Mouse (Mus musculus) midbrain, embryonic 11.5 days (tissue): ENCODE results near the gene Eftud2. TPM values are rescaled to one million over a fixed set of nuclear protein-coding genes. Genes with fewer than 3 reads are reported as not detected.

Experiments used
- ATAC-seq: fragments of 200-750 bp; cut with Nextera tagmentation; 2 replicates; pipeline ENCODE4 v1.8.0; 2017; ENCODE audit warnings: moderate TSS enrichment, moderate library complexity; ENCODE audit not compliant: low FRiP score
- DNase-seq: peaks from one replicate; pipeline ENCODE4 v3.0.0; 2015; ENCODE audit warnings: low spot score; ENCODE audit errors: missing footprints
- H3K27ac ChIP-seq: fragments of 300-500 bp; sonication (generic); 2 replicates; pipeline ENCODE4 v1.5.1; 2014; ENCODE audit warnings: low read depth, low read length
- H3K27me3 ChIP-seq: fragments of 300-500 bp; sonication (generic); 2 replicates; pipeline ENCODE4 v1.6.1; 2014; ENCODE audit warnings: mild to moderate bottlenecking, low read length, moderate library complexity, mixed read lengths; ENCODE audit not compliant: control insufficient read depth, insufficient read depth
- H3K36me3 ChIP-seq: fragments of 300-500 bp; sonication (generic); 2 replicates; pipeline ENCODE4 v1.6.1; 2014; ENCODE audit warnings: mild to moderate bottlenecking, low read length, moderate library complexity, mixed read lengths; ENCODE audit not compliant: control insufficient read depth, insufficient read depth
- H3K4me1 ChIP-seq: fragments of 300-500 bp; sonication (generic); 2 replicates; pipeline ENCODE4 v1.6.1; 2014; ENCODE audit warnings: low read length; ENCODE audit not compliant: control insufficient read depth, insufficient read depth
- H3K4me2 ChIP-seq: fragments of 300-500 bp; sonication (generic); 2 replicates; pipeline ENCODE4 v1.6.1; 2014; ENCODE audit warnings: mild to moderate bottlenecking, moderate library complexity
- H3K4me3 ChIP-seq: fragments of 300-500 bp; sonication (generic); 2 replicates; pipeline ENCODE4 v1.5.1; 2014; ENCODE audit warnings: low read depth, low read length
- H3K9ac ChIP-seq: fragments of 300-500 bp; sonication (generic); 2 replicates; pipeline ENCODE4 v1.6.1; 2014; ENCODE audit warnings: low read length
- H3K9me3 ChIP-seq: fragments of 300-500 bp; sonication (generic); 2 replicates; pipeline ENCODE4 v1.6.1; 2016; ENCODE audit warnings: low read length; ENCODE audit not compliant: control insufficient read depth
- WGBS: fragments of 180-500 bp; shearing (Covaris S2); extraction: QIAGEN DNeasy Blood & Tissue Kit; methylation state at CpG from one replicate; pipeline ENCODE4 v1.1.7; 2014; 5-methylcytosine and 5-hydroxymethylcytosine counted together
- polyA plus RNA-seq: library from polyadenylated mRNA; unstranded; fragments of >200 nt; fragmentation: Nextera tagmentation; extraction: Ambion mirVana; gene quantifications from 2 replicates; pipeline ENCODE4 v1.2.1, GENCODE M21; 2014

Eftud2 gene
- polyA plus RNA-seq, 1 experiment from 2014 or later, result 252 TPM

DNA sequence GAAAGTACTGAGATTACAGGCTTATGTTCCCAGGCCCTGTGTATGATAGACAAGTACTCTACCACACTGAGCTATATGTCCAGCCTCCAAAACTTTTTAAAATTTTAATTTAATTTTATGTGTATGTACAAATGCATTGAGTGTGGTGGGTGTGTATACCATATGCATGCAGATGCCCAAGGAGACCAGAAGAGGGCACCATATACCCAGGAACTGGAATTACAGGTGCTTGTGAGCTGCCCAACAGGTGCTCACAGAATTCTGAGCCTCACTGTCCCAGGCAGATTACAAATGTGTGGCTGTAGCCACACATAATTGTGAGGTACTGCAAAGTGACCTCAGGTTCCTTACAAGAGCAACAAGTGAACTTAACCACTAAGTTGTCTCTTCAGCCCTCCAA is 27.0 kb downstream of the Eftud2 start:
- Histone ChIP-seq H3K4me2 (no peak overlapping the region), H3K27ac (no peak overlapping the region), H3K9me3 (no peaks in the 10 kb centered on the region), H3K4me3 (no peak overlapping the region), H3K9ac (no peak overlapping the region), H3K4me1 (no peaks in the 10 kb centered on the region), H3K36me3 (peaks cover 32% of the 10 kb centered on the region), H3K27me3 (no peaks in the 10 kb centered on the region)
- DNase-seq, result no peak
- ATAC-seq, result no peak

- ATAC-seq (no peak), DNase-seq (peak; percentile 91)
- Histone ChIP-seq H3K4me1 (no peaks in the 10 kb centered on the region), H3K4me2 (no peak overlapping the region), H3K4me3 (no peak overlapping the region), H3K27ac (no peak overlapping the region), H3K36me3 (peaks cover 44% of the 10 kb centered on the region), H3K9ac (no peak overlapping the region), H3K27me3 (no peaks in the 10 kb centered on the region), H3K9me3 (no peaks in the 10 kb centered on the region)
- WGBS, result 74% methylated on average over 5 of the region's 5 CpGs
Observed at GRCm38 (mm10) chr11:102851883-102852282, 28.9 kb downstream of the Eftud2 start.

- Histone ChIP-seq H3K27me3 (no peaks in the 10 kb centered on the region), H3K4me2 (no peak overlapping the region), H3K4me1 (no peaks in the 10 kb centered on the region), H3K9ac (no peak overlapping the region), H3K27ac (no peak overlapping the region), H3K36me3 (peaks cover 52% of the 10 kb centered on the region), H3K4me3 (no peak overlapping the region), H3K9me3 (no peaks in the 10 kb centered on the region)
- ATAC-seq (no peak), DNase-seq (no peak)
- WGBS, result 90% methylated on average over 10 of the region's 10 CpGs
Observed at GRCm38 (mm10) chr11:102845926-102846325, 34.9 kb downstream of the Eftud2 start.

DNA sequence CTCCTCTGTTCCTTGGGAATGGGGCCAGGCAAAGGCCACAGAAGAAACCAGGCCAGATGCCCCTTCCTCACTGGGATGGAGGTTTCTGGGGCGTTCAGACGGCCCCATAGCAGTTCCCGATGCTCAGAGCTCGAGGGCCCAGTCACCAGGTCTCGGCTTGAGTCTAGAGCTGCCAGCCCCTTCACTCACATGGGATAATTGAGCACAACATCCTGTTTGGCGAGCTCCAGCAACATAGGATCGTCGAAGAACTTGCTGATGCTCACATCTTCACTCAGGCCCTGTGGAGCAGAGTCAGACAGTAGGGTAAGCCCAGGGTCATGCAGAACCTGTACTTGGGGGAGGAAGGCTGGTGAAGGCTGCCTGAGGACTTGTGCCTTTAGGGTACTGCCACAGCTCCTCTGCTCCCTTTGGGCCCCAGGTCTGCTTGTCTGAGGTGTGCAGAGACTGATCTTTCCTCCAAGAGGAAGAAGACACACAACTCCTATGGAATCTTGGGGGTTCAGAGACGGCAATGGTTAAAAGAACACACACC is 42.1 kb downstream of the Eftud2 start:
- no peak for DNase-seq
- WGBS, result 89% methylated on average over 9 of the region's 9 CpGs
- H3K9ac ChIP-seq, result no peak overlapping the region
- no peaks in the 10 kb centered on the region for H3K9me3 ChIP-seq
- H3K27me3 ChIP-seq, result no peaks in the 10 kb centered on the region
- no peak overlapping the region for H3K4me3 ChIP-seq
- H3K4me1 ChIP-seq, result no peaks in the 10 kb centered on the region
- H3K27ac ChIP-seq, result no peak overlapping the region
- no peak for ATAC-seq
- no peak overlapping the region for H3K4me2 ChIP-seq
- H3K36me3 ChIP-seq, result peaks cover 23% of the 10 kb centered on the region

DNA sequence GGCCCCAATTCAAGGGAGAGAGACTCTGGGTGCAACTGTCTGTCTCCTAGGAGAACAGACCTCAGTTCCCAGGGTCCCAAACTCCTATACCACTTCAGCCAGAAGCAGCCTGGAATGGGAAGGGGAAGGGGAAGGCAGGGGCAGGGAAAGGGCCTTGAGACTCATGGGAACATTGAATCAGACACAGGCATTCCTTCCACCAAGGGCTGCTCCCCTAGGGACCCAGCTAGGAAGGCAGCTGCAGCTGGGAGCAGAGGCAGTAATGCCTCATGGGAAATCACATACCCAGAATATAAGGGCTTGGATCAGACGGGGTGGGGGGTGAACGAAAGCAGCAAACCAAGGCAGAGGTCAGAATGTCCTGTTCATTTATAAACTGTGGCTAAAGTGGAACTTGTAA is 42.7 kb downstream of the Eftud2 start:
- ATAC-seq (no peak), DNase-seq (no peak)
- peaks cover 21% of the 10 kb centered on the region for H3K36me3 ChIP-seq
- no peak overlapping the region for H3K4me2 ChIP-seq
- H3K4me3 ChIP-seq, result no peak overlapping the region
- no peak overlapping the region for H3K27ac ChIP-seq
- H3K4me1 ChIP-seq, result no peaks in the 10 kb centered on the region
- no peaks in the 10 kb centered on the region for H3K9me3 ChIP-seq
- H3K27me3 ChIP-seq, result no peaks in the 10 kb centered on the region
- 96% methylated on average over 2 of the region's 2 CpGs for WGBS
- no peak overlapping the region for H3K9ac ChIP-seq

- Histone ChIP-seq H3K27me3 (no peaks in the 10 kb centered on the region), H3K4me2 (no peak overlapping the region), H3K4me3 (no peak overlapping the region), H3K4me1 (no peaks in the 10 kb centered on the region), H3K9me3 (no peaks in the 10 kb centered on the region), H3K36me3 (peaks cover 19% of the 10 kb centered on the region), H3K9ac (no peak overlapping the region), H3K27ac (no peak overlapping the region)
- no peak for ATAC-seq
- 85% methylated on average over 1 of the region's 1 CpGs for WGBS
- DNase-seq, result no peak
Observed at GRCm38 (mm10) chr11:102837385-102837784, 43.4 kb downstream of the Eftud2 start.

- 92% methylated on average over 9 of the region's 9 CpGs for WGBS
- no peak overlapping the region for H3K4me3 ChIP-seq
- no peak for DNase-seq
- ATAC-seq, result no peak
- no peak overlapping the region for H3K9ac ChIP-seq
- no peak overlapping the region for H3K4me2 ChIP-seq
- no peaks in the 10 kb centered on the region for H3K4me1 ChIP-seq
- peaks cover 15% of the 10 kb centered on the region for H3K36me3 ChIP-seq
- H3K9me3 ChIP-seq, result no peaks in the 10 kb centered on the region
- no peaks in the 10 kb centered on the region for H3K27me3 ChIP-seq
- no peak overlapping the region for H3K27ac ChIP-seq
Observed at GRCm38 (mm10) chr11:102836146-102836545, 44.6 kb downstream of the Eftud2 start.

GRCm38 (mm10) chr11:102835549-102835948 is 45.2 kb downstream of the Eftud2 start, which contains the start of gene Higd1b:
Gene Higd1b (plus strand): TSS chr11:102835849.
- 80% methylated on average over 4 of the region's 4 CpGs for WGBS
- Histone ChIP-seq H3K36me3 (peaks cover 11% of the 10 kb centered on the region; the same call in 1 of the 2 replicates), H3K4me1 (no peaks in the 10 kb centered on the region), H3K9me3 (no peaks in the 10 kb centered on the region), H3K9ac (no peak within 1 kb of the TSS), H3K4me3 (no peak within 1 kb of the TSS), H3K27ac (no peak within 1 kb of the TSS), H3K4me2 (no peak within 1 kb of the TSS), H3K27me3 (no peaks in the 10 kb centered on the region)
- ATAC-seq (no peak), DNase-seq (no peak)

DNA sequence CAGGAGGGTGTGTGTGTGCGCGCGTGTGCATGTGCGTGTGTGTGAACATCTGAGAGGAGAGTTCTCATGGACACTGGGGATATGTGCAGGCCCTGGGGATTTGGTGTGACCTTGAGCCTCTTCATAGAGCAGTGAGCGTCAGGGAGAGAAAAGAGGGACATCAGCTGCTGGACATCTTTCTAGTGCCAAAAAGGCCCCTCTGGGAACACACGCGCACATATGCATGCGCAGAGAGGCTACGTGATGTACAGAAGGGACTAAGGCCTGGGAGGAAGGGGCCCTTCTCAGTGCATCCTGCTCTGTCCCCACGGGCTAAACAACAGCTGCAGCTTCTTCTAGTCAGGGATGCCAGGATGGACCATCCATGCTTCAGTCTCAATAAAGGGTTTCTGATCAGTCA is 46.6 kb downstream of the Eftud2 start:
- DNase-seq (no peak), ATAC-seq (no peak)
- Histone ChIP-seq H3K4me2 (no peak overlapping the region), H3K9me3 (no peaks in the 10 kb centered on the region), H3K27me3 (no peaks in the 10 kb centered on the region), H3K4me1 (no peaks in the 10 kb centered on the region), H3K4me3 (no peak overlapping the region), H3K9ac (no peak overlapping the region), H3K36me3 (peaks cover 7% of the 10 kb centered on the region; the same call in 1 of the 2 replicates), H3K27ac (no peak overlapping the region)
- 93% methylated on average over 10 of the region's 10 CpGs for WGBS
